Comparison of ENCODE assay signal across 25 mouse cellular contexts in genomic region chr13:94097667-94098066, GRCm38 (mm10). TPM values are rescaled to one million over a fixed set of nuclear protein-coding genes. Genes with fewer than 3 reads are reported as not detected.
DNase-seq lines count a peak whose midpoint lies in the region; ATAC-seq and TF ChIP-seq lines count a peak whose summit lies in the region.
"Had no signal": no experiment of that assay in that cellular context is flagged by ENCODE, and none has a peak within 500 bp of the region (broad histone marks: within the 10 kb centered on the region; RNA-seq: fewer than 3 reads in every experiment).

No protein-coding gene starts in this region.

- ATAC-seq in liver, postnatal 0 days: no peak
- no peak for ATAC-seq in liver, embryonic 12.5 days
- ATAC-seq in hindbrain, embryonic 16.5 days: no peak
- ATAC-seq: intestine, embryonic 15.5 days had no signal

- H3K9me3 ChIP-seq in liver, postnatal 0 days (ENCODE audit: low read length): no peaks in the 10 kb centered on the region
- no peaks in the 10 kb centered on the region for H3K9me3 ChIP-seq in liver, embryonic 12.5 days (replicated peaks)
- no peaks in the 10 kb centered on the region for H3K9me3 ChIP-seq in MEL (replicated peaks; ENCODE audit: insufficient read depth, low read length)
- no peaks in the 10 kb centered on the region for H3K9me3 ChIP-seq in hindbrain, embryonic 16.5 days (ENCODE audit: control insufficient read depth, low read length)
- H3K9me3 ChIP-seq: embryonic facial prominence, embryonic 12.5 days; embryonic facial prominence, embryonic 15.5 days; forebrain, embryonic 12.5 days; forebrain, embryonic 15.5 days; heart, embryonic 10.5 days; heart, embryonic 13.5 days; hindbrain, embryonic 12.5 days; hindbrain, embryonic 15.5 days; intestine, embryonic 15.5 days had no signal

- H3K36me3 ChIP-seq in liver, postnatal 0 days (replicated peaks; ENCODE audit: insufficient read depth, low read length): no peaks in the 10 kb centered on the region
- no peaks in the 10 kb centered on the region for H3K36me3 ChIP-seq in liver, embryonic 12.5 days
- H3K36me3 ChIP-seq in MEL (ENCODE audit: control insufficient read depth in 1 of 2, insufficient read depth in 2 of 2, low read length in 2 of 2): peaks cover 0 to 5% of the 10 kb centered on the region in 2 experiments; a peak in 2 of 4 replicates
- no peaks in the 10 kb centered on the region for H3K36me3 ChIP-seq in small intestine, adult 2 months (ENCODE audit: control insufficient read depth, insufficient read depth, low read length)
- H3K36me3 ChIP-seq in hindbrain, embryonic 16.5 days (ENCODE audit: control insufficient read depth, insufficient read depth, low read length): no peaks in the 10 kb centered on the region
- H3K36me3 ChIP-seq: embryonic facial prominence, embryonic 15.5 days; forebrain, embryonic 12.5 days; forebrain, embryonic 15.5 days; heart, embryonic 10.5 days; heart, embryonic 13.5 days; hindbrain, embryonic 12.5 days; hindbrain, embryonic 15.5 days; intestine, embryonic 15.5 days had no signal

- no peak for TF ChIP-seq POLR2A in MEL (IDR thresholded peaks at IDR 0.05; ENCODE audit: control insufficient read depth in 1 of 2, insufficient read depth in 1 of 2, low read depth in 1 of 2, low read length in 2 of 2, poor library complexity in 1 of 2)
- TF ChIP-seq POLR2A in embryonic fibroblast, embryonic 13.5 days (IDR thresholded peaks at IDR 0.05; ENCODE audit: low read depth, low read length): no peak
- TF ChIP-seq POLR2A in small intestine, adult 2 months (IDR thresholded peaks at IDR 0.05; ENCODE audit: low read depth, low read length): no peak

- H3K4me1 ChIP-seq in liver, postnatal 0 days (ENCODE audit: insufficient read depth): peaks cover 11% of the 10 kb centered on the region
- H3K4me1 ChIP-seq in liver, embryonic 12.5 days: peaks cover 16% of the 10 kb centered on the region
- H3K4me1 ChIP-seq in MEL (ENCODE audit: control insufficient read depth in 1 of 2, insufficient read depth in 2 of 2, low read length in 2 of 2): peaks cover 6 to 11% of the 10 kb centered on the region in 2 experiments; a peak in 2 of 4 replicates
- H3K4me1 ChIP-seq in embryonic fibroblast, embryonic 13.5 days (ENCODE audit: control insufficient read depth, insufficient read depth, low read length): peaks cover 8% of the 10 kb centered on the region; the same call in 1 of the 2 replicates
- H3K4me1 ChIP-seq in small intestine, adult 2 months (ENCODE audit: control insufficient read depth, insufficient read depth, insufficient read length, low read length): peaks cover 20% of the 10 kb centered on the region; the same call in 1 of the 2 replicates
- H3K4me1 ChIP-seq in hindbrain, embryonic 16.5 days (ENCODE audit: control insufficient read depth, insufficient read depth, low read depth, low read length): peaks cover 8% of the 10 kb centered on the region
- H3K4me1 ChIP-seq: hindbrain, embryonic 12.5 days had no signal

- no peak for TF ChIP-seq CTCF in liver, postnatal 0 days (IDR thresholded peaks at IDR 0.05; ENCODE audit: low read depth)
- TF ChIP-seq CTCF in MEL (IDR thresholded peaks at IDR 0.05 in 2 of 3, conservative IDR thresholded peaks at IDR 0.05 in 1 of 3; ENCODE audit: control insufficient read depth in 1 of 3, insufficient read depth in 1 of 3, low read depth in 2 of 3, low read length in 3 of 3, poor library complexity in 1 of 3, severe bottlenecking in 1 of 3): no peak
- TF ChIP-seq CTCF in embryonic fibroblast, embryonic 13.5 days (IDR thresholded peaks at IDR 0.05; ENCODE audit: borderline replicate concordance, insufficient read depth, low read length): no peak
- TF ChIP-seq CTCF in small intestine, adult 2 months (IDR thresholded peaks at IDR 0.05; ENCODE audit: extremely low read depth, insufficient read length, insufficient replicate concordance, low read depth, low read length): no peak

- DNase-seq in liver, postnatal 0 days: no peak
- DNase-seq in MEL (ENCODE audit: low read depth, low spot score): peak; percentile 23
- DNase-seq in cerebellum, postnatal 4 days (ENCODE audit: low spot score in 2 of 2): no peak
- no peak for DNase-seq in adrenal gland, adult 18-20 months (ENCODE audit: low spot score in 2 of 2)
- DNase-seq: adrenal gland, postnatal 25 days; cerebellum, adult 11-12 months; cerebellum, adult 8-10 months; cerebellum, postnatal 10 days; cerebellum, postnatal 36 days; gastrocnemius, postnatal 14 days; heart, postnatal 14 days had no signal

- peak overlapping the region; percentile 29; the same call in 1 of the 2 replicates for H3K4me2 ChIP-seq in liver, postnatal 0 days (ENCODE audit: low read depth, low read length)
- no peak overlapping the region for H3K4me2 ChIP-seq in liver, embryonic 12.5 days
- H3K4me2 ChIP-seq in hindbrain, embryonic 16.5 days (ENCODE audit: low read length): no peak overlapping the region
- H3K4me2 ChIP-seq: embryonic facial prominence, embryonic 12.5 days; embryonic facial prominence, embryonic 15.5 days; forebrain, embryonic 12.5 days; forebrain, embryonic 15.5 days; heart, embryonic 13.5 days; hindbrain, embryonic 12.5 days; hindbrain, embryonic 15.5 days; intestine, embryonic 15.5 days had no signal

- TF ChIP-seq EP300 in liver, postnatal 0 days (IDR thresholded peaks at IDR 0.05; ENCODE audit: low read depth): no peak
- peak in 1 of 2 experiments; percentile 84; a peak in 2 of 4 replicates for TF ChIP-seq EP300 in MEL (IDR thresholded peaks at IDR 0.05; ENCODE audit: low read depth in 1 of 2, low read length in 2 of 2)

- H3K27me3 ChIP-seq in liver, postnatal 0 days (ENCODE audit: insufficient read depth, low read length): no peaks in the 10 kb centered on the region
- peaks cover 4% of the 10 kb centered on the region; the same call in 1 of the 2 replicates for H3K27me3 ChIP-seq in liver, embryonic 12.5 days (replicated peaks)
- H3K27me3 ChIP-seq in MEL (ENCODE audit: control insufficient read depth in 1 of 2, insufficient read depth in 2 of 2, low read length in 2 of 2): no peaks in the 10 kb centered on the region
- H3K27me3 ChIP-seq in small intestine, adult 2 months (ENCODE audit: control insufficient read depth, insufficient read depth, low read length): no peaks in the 10 kb centered on the region; the same call in 1 of the 2 replicates
- peaks cover under 1% of the 10 kb centered on the region; the same call in 1 of the 2 replicates for H3K27me3 ChIP-seq in hindbrain, embryonic 16.5 days (replicated peaks; ENCODE audit: control insufficient read depth, insufficient read depth, low read length)
- H3K27me3 ChIP-seq: embryonic facial prominence, embryonic 12.5 days; embryonic facial prominence, embryonic 15.5 days; forebrain, embryonic 12.5 days; forebrain, embryonic 15.5 days; heart, embryonic 13.5 days; hindbrain, embryonic 12.5 days; intestine, embryonic 15.5 days had no signal

- WGBS in liver, postnatal 0 days (ENCODE audit: insufficient replicate concordance): 41% methylated on average over 2 of the region's 2 CpGs
- WGBS in liver, embryonic 12.5 days (ENCODE audit: insufficient replicate concordance): 51% methylated on average over 2 of the region's 2 CpGs
- 6% methylated on average over 2 of the region's 2 CpGs for WGBS in small intestine, adult 2 months
- 66% methylated on average over 2 of the region's 2 CpGs for WGBS in hindbrain, embryonic 16.5 days

- no peak overlapping the region for H3K27ac ChIP-seq in liver, postnatal 0 days (ENCODE audit: low read depth)
- H3K27ac ChIP-seq in liver, embryonic 12.5 days: no peak overlapping the region
- peak overlapping the region; percentile 75 for H3K27ac ChIP-seq in MEL (ENCODE audit: control insufficient read depth, low read depth, low read length)
- peak overlapping the region; percentile 12; the same call in 1 of the 2 replicates for H3K27ac ChIP-seq in embryonic fibroblast, embryonic 13.5 days (ENCODE audit: insufficient read depth, low read length)
- H3K27ac ChIP-seq in small intestine, adult 2 months (ENCODE audit: insufficient read depth, low read depth, low read length): 0 out of 2 replicates have a peak overlapping the region, but pooled peaks have one; percentile 36
- H3K27ac ChIP-seq in hindbrain, embryonic 16.5 days (ENCODE audit: low read depth, low read length): no peak overlapping the region
- H3K27ac ChIP-seq: embryonic facial prominence, embryonic 12.5 days; embryonic facial prominence, embryonic 15.5 days; forebrain, embryonic 12.5 days; forebrain, embryonic 15.5 days; heart, embryonic 10.5 days; heart, embryonic 13.5 days; hindbrain, embryonic 12.5 days; hindbrain, embryonic 15.5 days; intestine, embryonic 15.5 days had no signal

- no peaks in the 10 kb centered on the region for H3K79me2 ChIP-seq in MEL (ENCODE audit: control insufficient read depth, insufficient read depth, low read length, poor library complexity)

- TF ChIP-seq RAD21 in MEL (IDR thresholded peaks at IDR 0.05; ENCODE audit: low read depth, low read length): no peak

- no peak overlapping the region for H3K9ac ChIP-seq in liver, postnatal 0 days (replicated peaks)
- H3K9ac ChIP-seq in liver, embryonic 12.5 days: no peak overlapping the region
- peak overlapping the region; percentile 43; the same call in 1 of the 2 replicates for H3K9ac ChIP-seq in MEL (ENCODE audit: control insufficient read depth, low read depth, low read length, poor library complexity, severe bottlenecking)
- no peak overlapping the region for H3K9ac ChIP-seq in hindbrain, embryonic 16.5 days (ENCODE audit: low read depth, low read length)
- H3K9ac ChIP-seq: embryonic facial prominence, embryonic 12.5 days; embryonic facial prominence, embryonic 15.5 days; forebrain, embryonic 12.5 days; forebrain, embryonic 15.5 days; heart, embryonic 13.5 days; hindbrain, embryonic 12.5 days; hindbrain, embryonic 15.5 days; intestine, embryonic 15.5 days had no signal

- H3K4me3 ChIP-seq in liver, postnatal 0 days (ENCODE audit: low read depth, low read length): no peak overlapping the region
- H3K4me3 ChIP-seq in liver, embryonic 12.5 days: no peak overlapping the region
- peak overlapping the region; percentile 37 to 51 for H3K4me3 ChIP-seq in MEL (ENCODE audit: control insufficient read depth in 1 of 2, insufficient read depth in 1 of 2, low read depth in 2 of 2, low read length in 2 of 2)
- no peak overlapping the region for H3K4me3 ChIP-seq in embryonic fibroblast, embryonic 13.5 days (ENCODE audit: insufficient read depth, low read length)
- no peak overlapping the region for H3K4me3 ChIP-seq in small intestine, adult 2 months (ENCODE audit: low read depth, low read length)
- no peak overlapping the region for H3K4me3 ChIP-seq in hindbrain, embryonic 16.5 days (ENCODE audit: low read length)
- H3K4me3 ChIP-seq: embryonic facial prominence, embryonic 12.5 days; embryonic facial prominence, embryonic 15.5 days; erythroblast, embryonic 14.5 days; forebrain, embryonic 12.5 days; forebrain, embryonic 15.5 days; heart, embryonic 10.5 days; heart, embryonic 13.5 days; hindbrain, embryonic 12.5 days; hindbrain, embryonic 15.5 days; intestine, embryonic 15.5 days had no signal

RNA-seq across cellular contexts. Expression of gene Lhfpl2, which starts 40.1 kb away (rescaled TPM):
- polyA plus RNA-seq in liver, postnatal 0 days (2015; fragmentation: Nextera tagmentation; extraction: Ambion mirVana): 4.3 and 4.6 TPM in 2 replicates
- 7.1 and 8.5 TPM in 2 replicates for polyA plus RNA-seq in liver, embryonic 12.5 days (2016; fragmentation: Nextera tagmentation; extraction: Ambion mirVana)
- 23.1 and 24.5 TPM in 2 replicates for total RNA-seq in MEL (2012; rRNA removed)
- polyA plus RNA-seq in MEL (2012; ENCODE audit: insufficient read depth in 1 of 2, insufficient read length in 2 of 2, low read depth in 1 of 2, low replicate concordance in 2 of 2, missing spikeins in 1 of 2): 10 to 100 TPM in 1 of 2 experiments, not detected in 1; 30.2 TPM
- polyA plus RNA-seq in embryonic fibroblast, embryonic 13.5 days (2011; ENCODE audit: insufficient read length, low read depth, missing spikeins): 40.6 and 60.3 TPM in 2 replicates
- 10.3 and 71.0 TPM in 2 replicates for polyA plus RNA-seq in small intestine, adult 2 months (2012; rRNA removed)
- polyA plus RNA-seq in hindbrain, embryonic 16.5 days (2015; fragmentation: Nextera tagmentation; extraction: Ambion mirVana): 21.0 and 21.6 TPM in 2 replicates
- 10 to 100 TPM; 22.4 to 31.0 TPM for total RNA-seq in adrenal gland, adult 18-20 months (2021)
- polyA plus RNA-seq: erythroblast, embryonic 14.5 days had no signal

Comparison
In these comparisons a context has a peak if more than half of its experiments do, and no peak if none do; other contexts are left out.
1. H3K27ac ChIP-seq: peak in MEL (single experiment), embryonic fibroblast, embryonic 13.5 days (single experiment) and small intestine, adult 2 months (single experiment); none in liver, postnatal 0 days (single experiment), liver, embryonic 12.5 days (single experiment) and hindbrain, embryonic 16.5 days (single experiment).
2. H3K4me3 ChIP-seq: peak in MEL (2 of 2); none in liver, postnatal 0 days (single experiment), liver, embryonic 12.5 days (single experiment), embryonic fibroblast, embryonic 13.5 days (single experiment), small intestine, adult 2 months (single experiment) and hindbrain, embryonic 16.5 days (single experiment).